Mouse (Mus musculus) stomach, embryonic 15.5 days (tissue): ENCODE data around the gene Cenpe. TPM values are rescaled to one million over a fixed set of nuclear protein-coding genes. Genes with fewer than 3 reads are reported as not detected.

Experiments used
- ATAC-seq: fragments of 200-750 bp; cut with Nextera tagmentation; 2 replicates; pipeline ENCODE4 v1.8.0; 2017; ENCODE audit warnings: low read depth, moderate number of reproducible peaks, moderate TSS enrichment; ENCODE audit not compliant: insufficient read depth, low FRiP score
- H3K27ac ChIP-seq: fragments of 300-500 bp; sonication (generic); 2 replicates; pipeline ENCODE4 v1.5.1; 2015; ENCODE audit warnings: mild to moderate bottlenecking, inconsistent platforms
- H3K27me3 ChIP-seq: fragments of 300-500 bp; sonication (generic); replicated peaks from 2 replicates; pipeline ENCODE4 v1.6.1; 2015; ENCODE audit warnings: inconsistent platforms
- H3K36me3 ChIP-seq: fragments of 300-500 bp; sonication (generic); 2 replicates; pipeline ENCODE4 v1.6.1; 2015; ENCODE audit warnings: inconsistent platforms
- H3K4me1 ChIP-seq: fragments of 300-500 bp; sonication (generic); 2 replicates; pipeline ENCODE4 v1.6.1; 2015; ENCODE audit warnings: inconsistent platforms
- H3K4me2 ChIP-seq: fragments of 300-500 bp; sonication (generic); 2 replicates; pipeline ENCODE4 v1.6.1; 2015; ENCODE audit warnings: mild to moderate bottlenecking, inconsistent platforms
- H3K4me3 ChIP-seq: fragments of 300-500 bp; sonication (generic); replicated peaks from 2 replicates; pipeline ENCODE4 v1.5.1; 2015; ENCODE audit warnings: inconsistent platforms
- H3K9ac ChIP-seq: fragments of 300-500 bp; sonication (generic); 2 replicates; pipeline ENCODE4 v1.6.1; 2015; ENCODE audit warnings: inconsistent platforms
- H3K9me3 ChIP-seq: fragments of 300-500 bp; sonication (generic); 2 replicates; pipeline ENCODE4 v1.6.1; 2016; ENCODE audit warnings: inconsistent platforms
- WGBS: fragments of 180-500 bp; shearing (Covaris S2); methylation state at CpG from one replicate; pipeline ENCODE4 v1.1.7; 2015; 5-methylcytosine and 5-hydroxymethylcytosine counted together
- polyA plus RNA-seq: library from polyadenylated mRNA; unstranded; fragments of >200 nt; fragmentation: Nextera tagmentation; extraction: Ambion mirVana; gene quantifications from 2 replicates; pipeline ENCODE4 v1.2.1, GENCODE M21; 2015

The Cenpe gene
- polyA plus RNA-seq, 1 experiment from 2014 or later = 24.2 TPM

GRCm38 (mm10) chr3:135249104-135249503, 36.8 kb downstream of the Cenpe start:
- no peak overlapping the region for H3K4me3 ChIP-seq
- no peaks in the 10 kb centered on the region for H3K4me1 ChIP-seq
- no peak overlapping the region for H3K9ac ChIP-seq
- peaks cover 39% of the 10 kb centered on the region for H3K36me3 ChIP-seq
- no peaks in the 10 kb centered on the region for H3K9me3 ChIP-seq
- no peak overlapping the region for H3K27ac ChIP-seq
- WGBS = 75% methylated on average over 6 of the region's 6 CpGs
- H3K4me2 ChIP-seq = no peak overlapping the region
- no peak for ATAC-seq
- no peaks in the 10 kb centered on the region for H3K27me3 ChIP-seq

GRCm38 (mm10) chr3:135251825-135252224, 39.5 kb downstream of the Cenpe start:
- H3K9me3 ChIP-seq = no peaks in the 10 kb centered on the region
- WGBS = 91% methylated on average over 6 of the region's 6 CpGs
- no peak for ATAC-seq
- no peak overlapping the region for H3K4me2 ChIP-seq
- H3K27me3 ChIP-seq = no peaks in the 10 kb centered on the region
- H3K4me3 ChIP-seq = no peak overlapping the region
- H3K4me1 ChIP-seq = no peaks in the 10 kb centered on the region
- H3K9ac ChIP-seq = no peak overlapping the region
- H3K36me3 ChIP-seq = peaks cover 30% of the 10 kb centered on the region
- H3K27ac ChIP-seq = no peak overlapping the region

GRCm38 (mm10) chr3:135254784-135255183, 42.4 kb downstream of the Cenpe start:
- Histone ChIP-seq H3K9ac (no peak overlapping the region), H3K9me3 (no peaks in the 10 kb centered on the region), H3K4me2 (no peak overlapping the region), H3K4me3 (no peak overlapping the region), H3K27me3 (no peaks in the 10 kb centered on the region), H3K27ac (no peak overlapping the region), H3K36me3 (peaks cover 36% of the 10 kb centered on the region), H3K4me1 (no peaks in the 10 kb centered on the region)
- ATAC-seq = no peak

GRCm38 (mm10) chr3:135258919-135259318, 46.6 kb downstream of the Cenpe start:
- H3K9me3 ChIP-seq = no peaks in the 10 kb centered on the region
- no peak for ATAC-seq
- 88% methylated on average over 10 of the region's 10 CpGs for WGBS
- H3K4me2 ChIP-seq = no peak overlapping the region
- no peaks in the 10 kb centered on the region for H3K27me3 ChIP-seq
- no peak overlapping the region for H3K4me3 ChIP-seq
- H3K9ac ChIP-seq = no peak overlapping the region
- peaks cover 35% of the 10 kb centered on the region for H3K36me3 ChIP-seq
- no peak overlapping the region for H3K27ac ChIP-seq
- H3K4me1 ChIP-seq = no peaks in the 10 kb centered on the region

GRCm38 (mm10) chr3:135260233-135260632, 47.9 kb downstream of the Cenpe start:
- ATAC-seq = no peak
- Histone ChIP-seq H3K4me1 (no peaks in the 10 kb centered on the region), H3K27me3 (no peaks in the 10 kb centered on the region), H3K36me3 (peaks cover 44% of the 10 kb centered on the region), H3K4me3 (no peak overlapping the region), H3K9me3 (no peaks in the 10 kb centered on the region), H3K4me2 (no peak overlapping the region), H3K27ac (no peak overlapping the region), H3K9ac (no peak overlapping the region)
- WGBS = 90% methylated on average over 7 of the region's 7 CpGs

GRCm38 (mm10) chr3:135268616-135269015, 56.3 kb downstream of the Cenpe start:
- 84% methylated on average over 5 of the region's 5 CpGs for WGBS
- H3K36me3 ChIP-seq = peaks cover 39% of the 10 kb centered on the region; the same call in 1 of the 2 replicates

GRCm38 (mm10) chr3:135269391-135269990, 57.2 kb downstream of the Cenpe start:
- H3K27ac ChIP-seq = no peak overlapping the region
- no peak overlapping the region for H3K4me2 ChIP-seq
- H3K27me3 ChIP-seq = no peaks in the 10 kb centered on the region
- no peak overlapping the region for H3K4me3 ChIP-seq
- WGBS = 60% methylated on average over 10 of the region's 10 CpGs
- peaks cover 38% of the 10 kb centered on the region; the same call in 1 of the 2 replicates for H3K36me3 ChIP-seq
- no peaks in the 10 kb centered on the region for H3K9me3 ChIP-seq
- no peaks in the 10 kb centered on the region for H3K4me1 ChIP-seq
- no peak overlapping the region for H3K9ac ChIP-seq
- no peak for ATAC-seq

More at GRCm38 (mm10) chr3:135268616-135269015, 56.3 kb downstream of the Cenpe start:
- Histone ChIP-seq H3K4me1 (no peaks in the 10 kb centered on the region), H3K27me3 (no peaks in the 10 kb centered on the region), H3K4me3 (no peak overlapping the region), H3K27ac (no peak overlapping the region), H3K4me2 (no peak overlapping the region), H3K9ac (no peak overlapping the region), H3K9me3 (no peaks in the 10 kb centered on the region)
- ATAC-seq = no peak

- Histone ChIP-seq H3K9me3 (no peaks in the 10 kb centered on the region), H3K4me2 (no peak overlapping the region), H3K27me3 (no peaks in the 10 kb centered on the region), H3K4me3 (no peak overlapping the region), H3K36me3 (peaks cover 28% of the 10 kb centered on the region; the same call in 1 of the 2 replicates), H3K4me1 (no peaks in the 10 kb centered on the region), H3K27ac (no peak overlapping the region), H3K9ac (no peak overlapping the region)
- ATAC-seq = no peak
- WGBS = 74% methylated on average over 12 of the region's 12 CpGs
Observed at GRCm38 (mm10) chr3:135272627-135273026, 60.3 kb downstream of the Cenpe start.

GRCm38 (mm10) chr3:135273047-135273446, 60.7 kb downstream of the Cenpe start:
- whole genome bisulfite sequencing = 89% methylated on average over 13 of the region's 13 CpGs
- H3K4me3 ChIP-seq = no peak overlapping the region
- no peaks in the 10 kb centered on the region for H3K27me3 ChIP-seq
- H3K27ac ChIP-seq = no peak overlapping the region
- H3K9ac ChIP-seq = no peak overlapping the region
- no peaks in the 10 kb centered on the region for H3K4me1 ChIP-seq
- H3K4me2 ChIP-seq = no peak overlapping the region
- peaks cover 27% of the 10 kb centered on the region; the same call in 1 of the 2 replicates for H3K36me3 ChIP-seq
- ATAC-seq = no peak
- H3K9me3 ChIP-seq = no peaks in the 10 kb centered on the region

GRCm38 (mm10) chr3:135280160-135280559, 67.8 kb downstream of the Cenpe start:
- Histone ChIP-seq H3K4me3 (no peak overlapping the region), H3K36me3 (no peaks in the 10 kb centered on the region), H3K27ac (no peak overlapping the region), H3K4me1 (no peaks in the 10 kb centered on the region), H3K9ac (no peak overlapping the region), H3K4me2 (no peak overlapping the region), H3K9me3 (no peaks in the 10 kb centered on the region), H3K27me3 (no peaks in the 10 kb centered on the region)
- ATAC-seq = no peak
- 78% methylated on average over 4 of the region's 4 CpGs for WGBS

GRCm38 (mm10) chr3:135280669-135281415, 68.5 kb downstream of the Cenpe start, which contains the start of gene Bdh2:
TSS of gene Bdh2 (plus strand) at chr3:135281221.
- Histone ChIP-seq H3K9me3 (no peaks in the 10 kb centered on the region), H3K9ac (no peak within 1 kb of the TSS), H3K27me3 (no peaks in the 10 kb centered on the region), H3K27ac (no peak within 1 kb of the TSS), H3K4me2 (peak within 1 kb of the TSS; percentile 41), H3K4me1 (no peaks in the 10 kb centered on the region), H3K36me3 (no peaks in the 10 kb centered on the region), H3K4me3 (0 out of 2 replicates have a peak within 1 kb of the TSS, but pooled peaks have one; percentile 2)
- 20% methylated on average over 14 of the region's 14 CpGs for WGBS
- peak; percentile 82 for ATAC-seq

GRCm38 (mm10) chr3:135281701-135282100, 69.4 kb downstream of the Cenpe start:
- Histone ChIP-seq H3K27ac (no peak overlapping the region), H3K4me3 (no peak overlapping the region), H3K9ac (no peak overlapping the region), H3K4me1 (no peaks in the 10 kb centered on the region), H3K9me3 (no peaks in the 10 kb centered on the region), H3K4me2 (no peak overlapping the region), H3K27me3 (no peaks in the 10 kb centered on the region), H3K36me3 (no peaks in the 10 kb centered on the region)
- WGBS = 64% methylated on average over 8 of the region's 8 CpGs
- no peak for ATAC-seq
